Mouse (Mus musculus): ENCODE data around the gene Tcp11.

Gene Tcp11

DNA sequence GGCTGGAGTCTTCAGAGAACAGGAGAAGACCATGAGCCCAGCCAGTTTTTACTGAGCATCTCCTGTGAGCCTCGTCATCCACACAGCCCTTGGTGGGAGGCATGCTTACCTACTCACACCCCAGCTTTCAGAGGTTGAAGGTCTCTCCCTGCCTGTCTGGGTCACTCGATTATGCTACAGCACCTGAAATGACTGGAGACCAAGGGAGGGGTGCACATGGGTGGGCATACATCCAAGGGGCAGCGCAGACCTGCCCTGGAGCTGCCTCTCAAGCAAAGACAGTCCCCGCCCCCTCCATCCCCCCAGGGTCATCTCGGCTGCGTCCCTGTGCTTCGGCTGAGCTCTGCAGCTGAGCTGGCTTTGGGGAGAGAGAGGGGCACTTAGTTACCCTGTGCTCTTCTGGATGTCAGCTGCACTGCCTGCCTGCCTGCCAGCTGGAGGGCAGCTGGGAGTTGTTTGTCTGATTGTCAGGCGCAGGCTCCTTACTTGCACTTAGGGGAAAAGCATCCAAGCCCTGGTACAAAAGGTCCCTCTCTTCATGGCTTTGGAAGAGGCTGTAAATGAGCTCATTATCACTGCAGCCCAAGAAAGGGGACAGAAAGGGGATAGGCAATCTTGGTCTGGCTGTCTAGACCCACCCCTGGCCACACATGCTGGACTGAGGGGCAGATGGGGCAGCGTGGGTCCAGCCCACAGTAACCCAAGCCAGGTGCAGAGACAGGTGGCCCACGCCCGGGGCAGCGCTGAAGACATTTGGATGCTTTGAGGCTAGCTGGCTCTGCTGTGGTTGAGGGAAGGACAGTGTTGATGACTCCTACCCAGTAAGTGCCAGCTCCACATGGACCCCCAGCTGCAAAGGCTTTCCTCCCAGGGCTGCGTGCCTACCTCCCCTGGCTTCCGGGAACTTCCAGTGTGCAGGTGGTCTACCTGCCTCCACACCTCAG lies 43.4 kb downstream of the Tcp11 start:
- no peak for DNase-seq (ENCODE audit: low spot score)

DNA sequence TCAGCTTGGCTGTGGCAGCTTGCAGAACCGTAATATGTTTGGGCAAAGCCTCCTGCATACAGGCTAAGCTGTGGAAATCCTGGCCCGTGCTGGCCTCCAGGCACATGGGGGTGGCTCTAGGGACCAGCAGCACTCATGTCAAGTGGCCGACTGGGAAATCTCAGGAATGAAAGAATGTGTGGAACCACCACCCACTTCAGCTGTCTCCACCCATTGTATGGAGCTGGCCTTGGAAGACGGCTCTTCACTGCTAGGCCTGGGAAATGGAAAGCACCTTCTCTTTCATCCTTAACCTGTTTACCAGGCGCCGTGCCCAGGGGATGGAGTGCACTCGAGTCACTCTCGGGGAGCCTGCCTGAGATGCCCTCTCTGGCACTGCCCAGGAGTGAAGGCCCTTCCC lies 45.5 kb downstream of the Tcp11 start:
- DNase-seq (ENCODE audit: low spot score), result no peak

DNA sequence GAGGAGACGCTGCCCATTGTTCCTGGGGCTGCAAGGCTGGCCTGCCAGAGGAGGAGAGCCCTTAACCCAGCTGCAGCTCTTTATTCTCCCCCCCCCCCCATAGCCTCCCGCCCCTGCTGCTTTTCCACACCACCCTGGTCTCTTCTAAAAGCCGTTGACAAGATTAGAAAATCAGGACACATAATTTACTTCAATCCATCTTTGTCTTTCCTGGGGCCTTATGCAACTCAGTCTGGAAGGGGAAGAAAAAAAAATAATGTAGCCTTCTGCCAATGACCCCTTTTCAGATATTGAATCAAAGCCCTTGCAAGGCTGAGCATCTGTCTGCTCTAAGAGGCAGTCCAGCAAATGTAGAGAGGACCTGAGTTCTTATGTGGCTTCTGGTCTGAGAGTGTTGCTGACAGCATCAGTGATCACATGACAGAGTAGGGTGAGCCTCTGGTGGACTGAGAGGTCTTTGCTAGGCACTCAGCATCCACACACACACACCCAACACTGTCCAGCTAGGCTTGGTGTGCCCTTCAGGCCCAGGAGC lies 47.3 kb downstream of the Tcp11 start:
- no peak for DNase-seq (ENCODE audit: low spot score)

DNA sequence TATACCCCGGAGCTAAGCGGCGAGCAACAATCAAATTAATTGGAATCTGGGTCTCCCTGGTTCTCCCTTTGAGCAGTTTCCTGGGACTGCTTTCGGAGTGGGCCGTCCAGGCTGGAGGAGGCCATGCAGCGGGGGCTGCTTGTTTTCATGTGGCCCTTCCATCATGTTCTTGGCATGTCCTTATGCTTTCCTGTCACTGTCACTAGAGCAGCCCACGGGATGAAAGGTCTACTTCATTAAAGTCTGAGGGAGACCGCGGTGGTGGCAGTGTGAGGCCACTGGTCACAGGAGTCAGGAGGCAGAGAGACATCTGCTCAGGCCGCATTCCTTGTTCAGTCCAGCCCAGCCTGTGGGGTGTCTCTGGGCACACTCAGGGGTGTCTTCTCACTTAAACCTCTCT lies 48.2 kb downstream of the Tcp11 start:
- no peak for DNase-seq (ENCODE audit: low spot score)

DNA sequence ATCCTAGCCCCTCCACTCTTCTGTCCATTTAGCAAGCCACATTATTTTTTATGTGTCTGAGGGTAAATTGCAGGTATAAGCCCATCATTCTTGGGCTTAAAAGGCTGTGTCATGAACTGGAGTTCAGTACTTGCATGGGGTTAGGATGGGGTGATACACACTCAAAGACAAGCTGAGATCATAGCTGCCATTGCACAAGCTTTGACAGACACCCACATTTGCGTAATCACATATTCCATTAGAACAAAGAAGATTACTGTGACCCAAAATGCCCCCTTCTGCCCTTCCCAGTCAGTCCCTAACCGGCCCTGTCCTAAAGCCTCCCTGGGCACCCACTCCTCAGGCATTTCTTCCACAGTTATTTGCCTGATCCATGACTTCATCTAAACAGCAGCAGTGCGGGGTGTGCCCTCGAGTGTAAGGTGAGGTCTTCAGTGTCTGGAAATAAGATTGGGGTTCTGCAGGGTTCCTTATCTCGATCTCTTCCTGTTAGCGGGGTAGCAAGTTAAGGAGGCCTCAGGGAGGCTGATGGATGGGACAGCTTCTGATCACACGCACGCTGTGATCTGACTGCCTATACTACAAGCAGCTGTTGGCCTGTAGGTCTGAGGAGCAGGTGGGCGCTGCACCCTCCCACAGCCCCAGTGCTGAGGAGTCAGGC lies 49.0 kb downstream of the Tcp11 start:
- DNase-seq (ENCODE audit: low spot score), result no peak

DNA sequence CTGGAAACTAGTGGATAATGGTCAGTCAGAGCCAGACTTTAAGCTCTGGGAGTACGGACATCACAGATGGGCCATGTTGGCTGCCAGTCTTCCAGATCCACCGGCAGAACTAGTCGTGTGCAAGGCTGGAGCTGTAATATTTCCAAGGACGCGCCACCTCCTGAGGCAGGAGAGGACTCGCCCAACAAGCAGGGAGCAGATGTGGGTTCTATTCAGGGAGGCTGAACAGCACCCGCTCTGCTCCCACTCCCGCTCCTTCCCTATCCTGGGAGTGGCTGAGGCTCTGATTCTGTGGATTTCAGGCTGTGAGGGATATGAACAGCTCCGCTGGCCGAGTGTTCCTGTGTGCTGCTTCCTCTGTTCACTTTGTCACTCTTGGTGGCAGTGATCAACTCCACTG lies 50.0 kb downstream of the Tcp11 start:
- DNase-seq (ENCODE audit: low spot score), result no peak

DNA sequence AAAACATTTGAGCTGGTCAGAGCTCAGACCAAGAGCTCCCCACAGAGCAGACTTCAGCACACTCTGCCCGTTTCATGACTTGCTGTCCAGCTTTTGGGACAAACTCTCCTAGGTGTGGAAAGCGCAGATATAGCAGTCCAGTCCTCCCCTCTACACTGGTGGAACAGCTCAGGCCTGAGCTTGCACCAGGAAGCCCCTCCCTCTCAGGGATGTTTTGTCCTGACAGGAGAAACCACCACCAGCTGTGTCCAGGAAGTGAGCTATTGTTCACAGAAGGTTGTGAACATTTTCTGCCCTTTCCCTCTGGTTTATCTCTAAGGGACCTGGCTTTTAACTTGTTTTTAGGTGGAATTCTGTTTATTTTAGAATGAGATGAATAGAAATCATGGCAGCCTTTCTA lies 51.1 kb downstream of the Tcp11 start:
- no peak for DNase-seq (ENCODE audit: low spot score)

DNA sequence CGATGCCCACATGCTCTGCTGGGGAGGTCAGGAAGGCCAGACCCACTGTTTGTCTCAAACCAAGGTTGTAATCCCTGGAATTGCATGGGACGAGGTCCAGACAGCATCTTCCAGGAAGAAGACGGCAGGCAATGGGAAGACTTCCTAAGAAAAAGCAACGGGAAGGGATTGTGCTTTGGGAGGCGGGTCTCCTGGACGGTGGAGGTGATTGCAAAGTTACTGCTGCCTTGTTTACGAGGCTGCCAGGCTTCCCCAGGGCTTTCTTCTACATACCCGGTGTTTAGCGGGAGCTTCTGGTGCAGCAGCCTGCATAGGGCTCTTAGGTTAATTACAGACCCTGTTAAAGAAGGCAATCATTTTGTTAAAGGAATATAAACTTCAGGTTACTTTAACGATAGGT lies 52.2 kb downstream of the Tcp11 start:
- no peak for DNase-seq (ENCODE audit: low spot score)

DNA sequence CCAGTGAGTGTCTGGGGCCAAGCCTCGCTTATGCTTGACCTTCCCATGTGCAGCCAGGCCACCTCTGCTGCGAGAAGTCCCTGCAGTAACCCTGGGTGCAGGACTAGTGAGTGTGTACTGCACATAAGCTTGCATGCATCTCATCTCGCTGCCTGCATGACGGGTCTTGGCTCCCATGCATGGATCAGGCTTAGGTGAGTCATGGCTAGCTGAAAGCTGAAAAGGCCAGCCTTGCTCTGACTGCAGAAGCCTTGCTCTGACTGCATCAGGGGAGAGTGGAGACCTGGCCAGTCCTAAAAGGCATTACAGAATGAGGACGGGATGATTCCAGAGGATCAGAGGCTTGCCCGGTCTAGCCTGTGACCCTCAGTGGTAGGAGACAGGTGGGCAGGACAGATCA lies 53.2 kb downstream of the Tcp11 start:
- DNase-seq (ENCODE audit: low spot score), result no peak

DNA sequence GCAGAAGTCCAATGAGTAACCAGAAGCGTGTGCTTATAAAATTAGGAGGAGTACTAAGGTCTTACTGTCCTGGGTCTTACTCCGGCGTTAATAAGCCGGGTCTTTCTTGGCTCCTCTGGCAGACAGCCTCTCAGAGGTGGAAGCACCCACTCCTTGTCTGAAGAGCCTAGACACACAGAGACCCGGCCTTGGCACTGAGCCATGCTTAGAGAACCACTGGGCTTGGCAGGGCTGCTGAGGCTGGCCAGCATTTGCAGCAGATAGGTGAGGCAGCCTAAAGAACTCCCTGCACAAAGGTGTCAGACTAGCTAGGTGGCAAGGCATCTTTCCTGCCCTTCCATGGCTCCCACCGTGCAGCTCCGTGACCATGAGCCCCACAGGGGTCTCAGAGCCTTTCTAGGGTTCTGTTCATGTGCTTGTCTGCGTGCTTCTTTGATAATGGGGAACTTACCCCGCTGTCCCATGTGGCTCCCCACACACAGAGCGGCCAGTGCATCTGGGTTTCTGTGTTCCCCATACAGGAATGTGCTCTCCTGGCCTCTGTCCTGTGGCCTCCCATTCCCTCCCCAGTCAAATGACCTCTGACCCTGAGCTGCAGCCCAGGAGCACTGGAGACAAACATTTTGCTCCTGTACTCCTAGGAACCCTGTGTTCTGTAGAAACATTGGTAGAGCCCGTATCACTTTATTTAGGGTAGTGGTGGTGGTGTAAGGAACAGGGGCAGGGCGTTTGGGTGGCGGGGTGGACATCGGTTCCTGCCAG lies 54.1 kb downstream of the Tcp11 start:
- no peak for DNase-seq (ENCODE audit: low spot score)

DNA sequence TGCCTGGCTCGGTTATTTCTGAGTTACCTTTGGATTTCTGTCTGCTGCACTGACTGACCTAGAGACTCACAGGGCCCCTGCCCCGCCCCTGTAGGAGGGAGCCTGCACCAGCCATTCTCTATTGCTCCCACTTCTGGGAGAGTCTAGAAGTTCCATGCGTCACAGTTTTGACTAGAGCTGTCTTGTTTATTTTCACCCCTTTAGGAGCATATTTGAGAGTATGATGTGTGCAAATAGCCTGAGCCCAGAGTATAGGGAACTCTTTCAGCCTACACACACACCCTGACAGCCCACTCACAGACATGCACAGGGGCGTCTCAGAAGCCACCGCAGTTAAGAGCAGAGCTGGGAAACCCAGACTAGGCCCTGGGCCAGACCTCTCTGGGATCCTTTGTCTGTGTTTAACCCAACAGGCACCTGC lies 54.9 kb downstream of the Tcp11 start:
- DNase-seq (ENCODE audit: low spot score), result no peak

DNA sequence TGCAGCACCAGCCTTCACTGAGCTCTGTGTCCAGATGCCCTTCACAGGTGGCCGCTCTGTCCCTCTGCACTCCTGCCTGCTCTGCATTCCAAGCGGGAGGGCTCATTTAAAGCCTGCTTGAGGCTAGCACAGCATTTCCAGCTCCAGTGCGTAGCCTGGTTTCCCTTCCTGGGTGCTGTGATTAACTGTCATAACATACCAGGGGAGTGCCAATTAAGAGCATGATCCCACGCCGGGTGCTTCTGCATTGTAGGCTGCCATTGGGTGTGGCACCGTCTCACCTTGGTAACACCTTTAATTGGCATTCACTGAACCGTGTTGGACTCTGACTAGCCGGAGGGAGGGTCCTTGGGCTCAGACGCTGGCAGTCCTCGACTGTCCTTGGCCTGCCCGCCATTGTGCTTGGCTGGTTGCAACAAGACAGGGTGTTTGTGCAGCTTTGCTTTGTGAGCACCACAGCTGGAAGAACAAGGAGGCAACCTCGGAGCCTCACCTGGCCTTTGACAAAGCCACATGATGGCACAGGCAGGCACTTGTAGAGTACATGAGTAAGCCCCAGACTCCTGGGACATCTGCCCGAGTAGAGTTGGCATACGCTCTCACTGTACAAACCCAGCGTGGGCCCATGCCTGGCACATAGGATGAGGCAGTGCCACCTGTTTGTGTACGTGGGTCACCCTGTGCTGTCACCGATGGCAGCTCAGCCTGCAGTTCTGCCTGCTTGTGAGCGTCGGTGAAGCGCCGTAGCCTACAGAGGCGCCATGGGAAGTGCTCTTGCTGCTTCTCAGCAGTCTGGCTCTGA lies 57.4 kb downstream of the Tcp11 start:
- DNase-seq (ENCODE audit: low spot score), result no peak

DNA sequence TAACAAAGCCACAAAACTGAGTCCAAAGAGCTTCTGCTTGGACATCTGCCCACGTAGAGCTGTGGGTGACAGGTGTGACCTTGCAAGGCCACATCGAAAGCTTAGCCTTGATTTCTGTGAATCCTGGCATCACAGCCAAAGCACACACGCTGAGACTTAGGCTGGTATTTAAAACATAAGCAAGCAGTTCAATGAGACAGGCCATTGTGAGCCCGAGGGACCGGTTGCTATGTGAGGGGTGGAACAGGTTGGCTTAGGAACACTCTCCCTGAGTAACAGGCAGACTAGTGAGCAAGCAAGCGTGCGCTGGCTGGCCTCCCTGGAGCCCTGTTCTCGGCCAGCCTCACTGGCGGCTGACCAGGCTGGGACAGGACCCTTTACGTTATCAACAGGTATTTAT lies 58.5 kb downstream of the Tcp11 start:
- no peak for DNase-seq (ENCODE audit: low spot score)

DNA sequence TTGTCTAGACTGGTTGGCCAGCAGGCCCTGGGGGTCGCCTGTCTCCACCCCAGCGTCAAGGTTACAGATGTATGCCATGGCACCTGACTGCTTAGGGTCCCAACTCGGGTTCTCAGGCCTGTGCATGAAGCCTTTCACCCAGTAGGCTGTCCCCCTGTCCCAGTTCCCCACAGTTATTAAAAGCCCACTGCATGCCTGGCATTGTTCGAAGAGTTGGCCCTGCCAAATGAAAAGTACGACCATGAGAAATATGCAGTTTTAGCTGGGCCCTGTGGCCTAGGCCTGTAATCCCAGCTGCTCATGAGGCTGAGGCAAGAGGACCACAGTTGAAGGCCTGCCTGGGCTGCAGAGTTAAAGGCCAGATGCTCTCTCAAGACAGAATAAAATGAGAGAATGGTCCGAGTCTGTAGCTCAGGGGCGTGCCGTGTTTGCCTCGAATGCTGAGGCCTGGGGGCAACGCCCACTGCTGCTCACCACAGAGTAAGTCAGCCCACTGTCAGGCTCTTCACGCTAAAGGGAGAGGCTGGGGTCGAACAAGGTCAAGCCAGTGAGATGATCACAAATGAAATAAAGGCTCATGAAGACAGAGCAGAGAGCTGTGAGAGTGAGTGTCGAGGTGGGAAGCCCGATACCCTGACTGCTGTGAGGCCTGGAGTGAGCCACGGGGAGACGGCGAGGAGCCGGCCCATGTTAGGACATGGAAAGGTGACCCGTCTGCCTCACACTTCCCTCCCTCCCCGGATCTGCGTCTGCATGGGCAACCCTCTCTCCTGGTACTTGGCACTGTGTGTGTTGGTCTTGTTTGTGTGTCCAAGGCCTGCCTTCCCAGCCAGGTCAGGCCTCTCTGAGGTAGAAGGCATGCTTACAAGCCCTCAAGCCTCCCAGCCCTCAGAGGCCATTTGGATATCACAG lies 60.4 kb downstream of the Tcp11 start:
- no peak for DNase-seq (ENCODE audit: low spot score)

DNA sequence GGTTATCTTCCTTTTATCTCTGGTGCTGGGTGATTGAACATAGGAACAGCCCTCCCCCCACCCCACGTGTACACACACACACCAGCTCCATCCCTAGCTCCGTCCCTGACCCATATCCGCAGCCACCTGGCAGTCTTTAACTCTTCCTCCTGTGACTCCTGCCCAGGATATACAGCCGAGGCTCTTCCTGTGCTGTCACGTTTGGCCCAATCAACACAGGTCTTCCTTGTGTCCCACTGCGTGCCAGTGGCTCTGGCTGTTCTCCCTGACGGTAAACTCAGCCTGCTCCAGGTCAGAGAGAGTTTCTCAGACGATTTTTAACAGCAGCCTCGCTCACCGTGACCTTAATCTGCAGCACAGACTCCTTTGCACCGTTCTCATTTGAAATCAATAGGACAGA lies 61.7 kb downstream of the Tcp11 start:
- DNase-seq (ENCODE audit: low spot score), result no peak

DNA sequence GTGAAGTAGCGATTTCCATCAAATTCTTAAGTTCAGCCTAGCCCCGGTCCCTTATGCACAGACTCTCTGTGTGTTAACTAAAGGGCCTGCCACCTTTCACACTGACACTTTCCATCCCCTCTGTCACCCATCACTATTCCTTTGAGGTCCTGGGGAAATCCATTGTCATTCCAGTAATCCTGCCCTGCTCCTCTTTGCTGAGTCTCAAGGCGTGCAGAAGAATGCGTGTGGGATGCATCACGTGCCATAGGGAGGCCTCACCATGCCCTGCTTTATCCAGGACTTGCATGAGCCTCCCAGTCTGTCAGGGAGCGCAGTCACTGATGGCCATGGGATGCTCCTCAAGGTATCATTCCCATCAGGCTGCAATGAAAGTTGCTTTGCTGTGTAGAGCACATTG lies 62.1 kb downstream of the Tcp11 start:
- DNase-seq (ENCODE audit: low spot score), result no peak
